ENCODE assay signal across 17 mouse cellular contexts in genomic region chr6:71951192-71951591, GRCm38 (mm10). TPM values are rescaled to one million over a fixed set of nuclear protein-coding genes. Genes with fewer than 3 reads are reported as not detected.
A peak's percentile ranks its signal among the peaks of the same experiment; 100 is the strongest.
DNase-seq lines count a peak whose midpoint lies in the region; ATAC-seq and TF ChIP-seq lines count a peak whose summit lies in the region.
"Had no signal": no experiment of that assay in that cellular context is flagged by ENCODE, and none has a peak within 500 bp of the region (broad histone marks: within the 10 kb centered on the region; RNA-seq: fewer than 3 reads in every experiment).

No protein-coding gene starts in this region.

- H3K36me3 ChIP-seq in heart, adult 2 months (ENCODE audit: control insufficient read depth, insufficient read depth, low read length), result peaks cover 11% of the 10 kb centered on the region
- H3K36me3 ChIP-seq in liver, postnatal 0 days (replicated peaks; ENCODE audit: insufficient read depth, low read length), result peaks cover 51% of the 10 kb centered on the region
- peaks cover 89% of the 10 kb centered on the region for H3K36me3 ChIP-seq in liver, embryonic 12.5 days

- TF ChIP-seq EP300 in heart, adult 2 months (IDR thresholded peaks at IDR 0.05; ENCODE audit: insufficient read depth, low read depth, low read length), result no peak
- no peak for TF ChIP-seq EP300 in liver, postnatal 0 days (IDR thresholded peaks at IDR 0.05; ENCODE audit: low read depth)

- DNase-seq in adrenal gland, adult 2 months, result peak; percentile 33
- DNase-seq in adrenal gland, postnatal 10 days, result no peak
- DNase-seq in heart, adult 2 months, result no peak
- DNase-seq in heart, postnatal 10 days, result no peak
- no peak for DNase-seq in liver, postnatal 0 days
- no peak for DNase-seq in right cerebral cortex, postnatal 10 days (ENCODE audit: low spot score in 2 of 2)
- DNase-seq: B cell, adult 2 months; cerebellum, adult 11-12 months had no signal

- WGBS in heart, adult 2 months, result 63% methylated on average over 5 of the region's 5 CpGs
- 84% methylated on average over 5 of the region's 5 CpGs for WGBS in liver, postnatal 0 days (ENCODE audit: insufficient replicate concordance)
- WGBS in liver, embryonic 12.5 days (ENCODE audit: insufficient replicate concordance), result 86% methylated on average over 5 of the region's 5 CpGs

- no peaks in the 10 kb centered on the region for H3K9me3 ChIP-seq in liver, postnatal 0 days (ENCODE audit: low read length)
- no peaks in the 10 kb centered on the region for H3K9me3 ChIP-seq in liver, embryonic 12.5 days (replicated peaks)
- H3K9me3 ChIP-seq: embryonic facial prominence, embryonic 12.5 days; forebrain, embryonic 15.5 days; G1E had no signal

- H3K4me3 ChIP-seq in heart, adult 2 months, result no peak overlapping the region
- no peak overlapping the region for H3K4me3 ChIP-seq in liver, postnatal 0 days (ENCODE audit: low read depth, low read length)
- H3K4me3 ChIP-seq in liver, embryonic 12.5 days, result no peak overlapping the region
- H3K4me3 ChIP-seq: embryonic facial prominence, embryonic 12.5 days; forebrain, embryonic 15.5 days had no signal

- H3K27ac ChIP-seq in heart, adult 2 months, result peak overlapping the region; percentile 51
- H3K27ac ChIP-seq in liver, postnatal 0 days (ENCODE audit: low read depth), result peak overlapping the region; percentile 13
- H3K27ac ChIP-seq in liver, embryonic 12.5 days, result no peak overlapping the region
- H3K27ac ChIP-seq: embryonic facial prominence, embryonic 12.5 days; forebrain, embryonic 15.5 days had no signal

- H3K9ac ChIP-seq in heart, adult 2 months (ENCODE audit: low read depth, low read length), result no peak overlapping the region
- no peak overlapping the region for H3K9ac ChIP-seq in liver, postnatal 0 days (replicated peaks)
- H3K9ac ChIP-seq in liver, embryonic 12.5 days, result no peak overlapping the region
- H3K9ac ChIP-seq: embryonic facial prominence, embryonic 12.5 days; forebrain, embryonic 15.5 days had no signal

- no peaks in the 10 kb centered on the region for H3K79me2 ChIP-seq in heart, adult 2 months (replicated peaks; ENCODE audit: control insufficient read depth, insufficient read depth, low read length)

- no peak for TF ChIP-seq POLR2A in heart, adult 2 months (IDR thresholded peaks at IDR 0.05; ENCODE audit: insufficient read depth, low read depth, low read length)

- intact Hi-C loops in heart, adult 2 months (cut with DNase I), result no loop called here
- intact Hi-C loops in heart, postnatal 10 days (cut with DNase I), result no loop called here

- TF ChIP-seq CTCF in heart, adult 2 months (IDR thresholded peaks at IDR 0.05), result no peak
- no peak for TF ChIP-seq CTCF in liver, postnatal 0 days (IDR thresholded peaks at IDR 0.05; ENCODE audit: low read depth)

- no peak overlapping the region for H3K4me2 ChIP-seq in liver, postnatal 0 days (ENCODE audit: low read depth, low read length)
- no peak overlapping the region for H3K4me2 ChIP-seq in liver, embryonic 12.5 days
- H3K4me2 ChIP-seq: embryonic facial prominence, embryonic 12.5 days; forebrain, embryonic 15.5 days had no signal

- peaks cover 14% of the 10 kb centered on the region for H3K4me1 ChIP-seq in heart, adult 2 months (ENCODE audit: control insufficient read depth, insufficient read depth, low read length)
- H3K4me1 ChIP-seq in liver, postnatal 0 days (ENCODE audit: insufficient read depth), result peaks cover 9% of the 10 kb centered on the region
- H3K4me1 ChIP-seq in liver, embryonic 12.5 days, result no peaks in the 10 kb centered on the region
- H3K4me1 ChIP-seq: embryonic facial prominence, embryonic 12.5 days; forebrain, embryonic 15.5 days had no signal

- no peaks in the 10 kb centered on the region for H3K27me3 ChIP-seq in heart, adult 2 months (ENCODE audit: control insufficient read depth, insufficient read depth, low read length)
- no peaks in the 10 kb centered on the region for H3K27me3 ChIP-seq in liver, postnatal 0 days (ENCODE audit: insufficient read depth, low read length)
- no peaks in the 10 kb centered on the region for H3K27me3 ChIP-seq in liver, embryonic 12.5 days (replicated peaks)
- H3K27me3 ChIP-seq: embryonic facial prominence, embryonic 12.5 days; forebrain, embryonic 15.5 days had no signal

- ATAC-seq in liver, postnatal 0 days, result no peak
- no peak for ATAC-seq in liver, embryonic 12.5 days
- ATAC-seq in monocyte, adult 5-6 weeks (replicated peaks; ENCODE audit: insufficient number of reproducible peaks, low FRiP score, low TSS enrichment, poor library complexity, severe bottlenecking), result peak; percentile 51; the same call in 1 of the 2 replicates
- ATAC-seq: CD4-positive, CD25-positive, alpha-beta regulatory T cell, adult 4 months; forebrain, embryonic 15.5 days; hindbrain, embryonic 16.5 days; inflammation-experienced regulatory T-cells, adult 6 months; intestine, postnatal 0 days had no signal

RNA-seq across cellular contexts. Expression of gene Polr1a, which starts 42.3 kb away (rescaled TPM):
- 10 to 100 TPM; 58.7 to 82.0 TPM for total RNA-seq in adrenal gland, adult 2 months (2021)
- 33.3 and 36.0 TPM in 2 replicates for polyA plus RNA-seq in adrenal gland, adult 2 months (2012; rRNA removed)
- 10 to 100 TPM; 46.3 to 55.4 TPM for total RNA-seq in adrenal gland, postnatal 10 days (2021)
- total RNA-seq in heart, adult 2 months (2021), result 10 to 100 TPM; 41.6 to 46.2 TPM
- 16.1 and 21.7 TPM in 2 replicates for polyA plus RNA-seq in heart, adult 2 months (2012; rRNA removed)
- 10 to 100 TPM; 36.7 to 42.3 TPM for total RNA-seq in heart, postnatal 10 days (2021)
- polyA plus RNA-seq in liver, postnatal 0 days (2015; fragmentation: Nextera tagmentation; extraction: Ambion mirVana), result 8.0 and 10.0 TPM in 2 replicates
- polyA plus RNA-seq in liver, embryonic 12.5 days (2016; fragmentation: Nextera tagmentation; extraction: Ambion mirVana), result 30.9 and 33.0 TPM in 2 replicates
- total RNA-seq in monocyte, adult 5-6 weeks (2017), result 28.3 to 32.8 TPM (median 28.6 TPM) in 3 replicates

RNA-seq across cellular contexts. Expression of gene Ptcd3, which starts 42.6 kb away (rescaled TPM):
- total RNA-seq in adrenal gland, adult 2 months (2021), result 10 to 100 TPM; 97.0 to 98.1 TPM
- polyA plus RNA-seq in adrenal gland, adult 2 months (2012; rRNA removed), result 2.9 and 3.1 TPM in 2 replicates
- 100 to 1,000 TPM; 115 to 136 TPM for total RNA-seq in adrenal gland, postnatal 10 days (2021)
- total RNA-seq in heart, adult 2 months (2021), result 100 to 1,000 TPM; 112 to 118 TPM
- polyA plus RNA-seq in heart, adult 2 months (2012; rRNA removed), result 41.9 and 79.8 TPM in 2 replicates
- 100 to 1,000 TPM; 112 to 114 TPM for total RNA-seq in heart, postnatal 10 days (2021)
- 30.4 and 32.0 TPM in 2 replicates for polyA plus RNA-seq in liver, postnatal 0 days (2015; fragmentation: Nextera tagmentation; extraction: Ambion mirVana)
- polyA plus RNA-seq in liver, embryonic 12.5 days (2016; fragmentation: Nextera tagmentation; extraction: Ambion mirVana), result 100 and 102 TPM in 2 replicates
- 70.3 to 105 TPM (median 72.5 TPM) in 3 replicates for total RNA-seq in monocyte, adult 5-6 weeks (2017)
